Mouse (Mus musculus) brain, embryonic 14.5 days (tissue): Measurements from ENCODE around the gene Olfr894. TPM values are rescaled to one million over a fixed set of nuclear protein-coding genes. Genes with fewer than 3 reads are reported as not detected.
"Not testable (repeated sequence)": the region's sequence is repeated elsewhere in the genome, so short reads cannot be mapped to it uniquely, and the experiment has no call there.

Experiments used
- DNase-seq: peaks from one replicate; pipeline ENCODE4 v3.0.0-alpha.2; 2011; ENCODE audit warnings: low read depth
- CTCF ChIP-seq: fragments of 200-500 bp; IDR thresholded peaks from 2 replicates; pipeline ENCODE4 v1.5.1; 2012; ENCODE audit warnings: inconsistent platforms, mild to moderate bottlenecking, moderate library complexity, borderline replicate concordance; ENCODE audit not compliant: insufficient read depth, insufficient read length; ENCODE audit errors: extremely low read depth
- POLR2A ChIP-seq: fragments of 200-500 bp; IDR thresholded peaks from 2 replicates; pipeline ENCODE4 v1.6.1; 2012; ENCODE audit warnings: mild to moderate bottlenecking, inconsistent platforms, borderline replicate concordance; ENCODE audit not compliant: poor library complexity, insufficient read depth, insufficient read length, severe bottlenecking; ENCODE audit errors: extremely low read depth
- polyA plus RNA-seq: library from polyadenylated mRNA; depleted of rRNA; stranded (reverse); fragments of >200 nt; gene quantifications from 2 replicates; pipeline ENCODE4 v1.2.3, GENCODE M21; 2012; rRNA removed

The Olfr894 gene
- polyA plus RNA-seq, result not detected in 2 replicates

GRCm38 (mm10) chr9:38217755-38218154, at the start of gene Olfr894:
Gene Olfr894 (plus strand): TSS chr9:38218055.
- DNase-seq, result no peak
- TF ChIP-seq CTCF (no peak), POLR2A (no peak)

- not testable (repeated sequence) for DNase-seq
These were observed 49.5 kb upstream of the Olfr894 start for GRCm38 (mm10) chr9:38168341-38168740.

GRCm38 (mm10) chr9:38180721-38181120, 37.1 kb upstream of the Olfr894 start, which contains the start of gene Olfr891:
Gene Olfr891 (minus strand): TSS chr9:38180821.
- DNase-seq, result no peak
- TF ChIP-seq POLR2A (no peak), CTCF (no peak)

- DNase-seq, result no peak
- TF ChIP-seq POLR2A (no peak), CTCF (no peak)
These were observed 9.8 kb upstream of the Olfr894 start, which contains the start of gene Olfr893 for GRCm38 (mm10) chr9:38208065-38208464. Gene Olfr893 (plus strand): TSS chr9:38208365.

- DNase-seq, result no peak
- no peak for TF ChIP-seq POLR2A
- TF ChIP-seq CTCF, result no peak
These were observed 34.6 kb downstream of the Olfr894 start, which contains the start of gene Olfr143 for GRCm38 (mm10) chr9:38252474-38252873. Gene Olfr143 (plus strand): TSS chr9:38252774.

- DNase-seq, result no peak
- TF ChIP-seq POLR2A, result no peak
- TF ChIP-seq CTCF, result no peak
These were observed 49.7 kb downstream of the Olfr894 start, which contains the start of gene Olfr895 for GRCm38 (mm10) chr9:38267551-38267950. Gene Olfr895 (plus strand): TSS chr9:38267851.

Other genes with a start within 250 kb of the Olfr894 start
- gene Olfr881, start 226.2 kb upstream of the Olfr894 start, polyA plus RNA-seq, result not detected in 2 replicates
- not detected in 2 replicates for gene Olfr883, start 192.2 kb upstream of the Olfr894 start, polyA plus RNA-seq
- not detected in 2 replicates for gene Olfr884, start 171.5 kb upstream of the Olfr894 start, polyA plus RNA-seq
- gene Olfr885, start 156.7 kb upstream of the Olfr894 start, polyA plus RNA-seq, result not detected in 2 replicates
- gene Olfr887, start 134.0 kb upstream of the Olfr894 start, polyA plus RNA-seq, result not detected in 2 replicates
- gene Olfr888, start 109.9 kb upstream of the Olfr894 start, polyA plus RNA-seq, result not detected in 2 replicates
- gene Olfr889, start 102.9 kb upstream of the Olfr894 start, polyA plus RNA-seq, result 0.01 TPM in 1 of 2 replicates, not detected in the other
- not detected in 2 replicates for gene Olfr890, start 75.5 kb upstream of the Olfr894 start, polyA plus RNA-seq
- not detected in 2 replicates for gene Olfr891, start 37.2 kb upstream of the Olfr894 start, polyA plus RNA-seq
- not detected in 2 replicates for gene Olfr893, start 9.7 kb upstream of the Olfr894 start, polyA plus RNA-seq
- not detected in 2 replicates for gene Olfr143, start 34.7 kb downstream of the Olfr894 start, polyA plus RNA-seq
- gene Olfr895, start 49.8 kb downstream of the Olfr894 start, polyA plus RNA-seq, result not detected in 2 replicates
- gene Olfr896-ps1, start 73.1 kb downstream of the Olfr894 start, polyA plus RNA-seq, result not detected in 2 replicates
- gene Olfr25, start 111.0 kb downstream of the Olfr894 start, polyA plus RNA-seq, result not detected in 2 replicates
- gene Olfr898, start 130.4 kb downstream of the Olfr894 start, polyA plus RNA-seq, result not detected in 2 replicates
- gene Olfr250, start 148.8 kb downstream of the Olfr894 start, polyA plus RNA-seq, result not detected in 2 replicates
- gene Olfr251, start 159.0 kb downstream of the Olfr894 start, polyA plus RNA-seq, result not detected in 2 replicates
- gene Olfr147, start 183.6 kb downstream of the Olfr894 start, polyA plus RNA-seq, result not detected in 2 replicates
- not detected in 2 replicates for gene Olfr901, start 211.4 kb downstream of the Olfr894 start, polyA plus RNA-seq
- not detected in 2 replicates for gene Olfr902, start 229.6 kb downstream of the Olfr894 start, polyA plus RNA-seq
- gene Olfr904, start 245.1 kb downstream of the Olfr894 start, polyA plus RNA-seq, result not detected in 2 replicates